Mouse (Mus musculus) midbrain, postnatal 0 days (tissue): ENCODE measurements around the gene N6amt1. TPM values are rescaled to one million over a fixed set of nuclear protein-coding genes. Genes with fewer than 3 reads are reported as not detected.

Experiments used
- ATAC-seq: fragments of 200-750 bp; cut with Nextera tagmentation; 2 replicates; pipeline ENCODE4 v1.8.0; 2017; ENCODE audit warnings: moderate number of reproducible peaks, mild to moderate bottlenecking, moderate TSS enrichment, moderate library complexity; ENCODE audit not compliant: low FRiP score
- DNase-seq: peaks from one replicate; pipeline ENCODE4 v3.0.0-alpha.2; 2015; ENCODE audit warnings: low spot score
- H3K27ac ChIP-seq: fragments of 300-500 bp; sonication (generic); 2 replicates; pipeline ENCODE4 v1.5.1; 2014; ENCODE audit warnings: low read depth, mild to moderate bottlenecking, low read length, mixed read lengths
- H3K27me3 ChIP-seq: fragments of 300-500 bp; sonication (generic); 2 replicates; pipeline ENCODE4 v1.6.1; 2014; ENCODE audit warnings: low read length, control low read depth, mixed read lengths; ENCODE audit not compliant: insufficient read depth
- H3K36me3 ChIP-seq: fragments of 300-500 bp; sonication (generic); 2 replicates; pipeline ENCODE4 v1.6.1; 2014; ENCODE audit warnings: low read length, control low read depth, mixed read lengths; ENCODE audit not compliant: insufficient read depth
- H3K4me1 ChIP-seq: fragments of 300-500 bp; sonication (generic); 2 replicates; pipeline ENCODE4 v1.6.1; 2014; ENCODE audit warnings: mild to moderate bottlenecking, control low read depth, antibody characterized with exemption, low read length, mixed read lengths; ENCODE audit not compliant: insufficient read depth
- H3K4me2 ChIP-seq: fragments of 300-500 bp; sonication (generic); 2 replicates; pipeline ENCODE4 v1.6.1; 2014; ENCODE audit warnings: low read depth, mild to moderate bottlenecking, low read length, mixed read lengths; ENCODE audit not compliant: poor library complexity, severe bottlenecking
- H3K4me3 ChIP-seq: fragments of 300-500 bp; sonication (generic); 2 replicates; pipeline ENCODE4 v1.5.1; 2014; ENCODE audit warnings: low read depth, mild to moderate bottlenecking, low read length, moderate library complexity
- H3K9ac ChIP-seq: fragments of 300-500 bp; sonication (generic); replicated peaks from 2 replicates; pipeline ENCODE4 v1.6.1; 2014; ENCODE audit warnings: mild to moderate bottlenecking, low read length, moderate library complexity, mixed read lengths; ENCODE audit not compliant: poor library complexity, severe bottlenecking
- H3K9me3 ChIP-seq: fragments of 300-500 bp; sonication (generic); 2 replicates; pipeline ENCODE4 v1.6.1; 2016; ENCODE audit warnings: low read length, control low read depth
- CTCF ChIP-seq: IDR thresholded peaks from 2 replicates; pipeline ENCODE4 v1.5.1; 2016; ENCODE audit warnings: antibody characterized with exemption, mild to moderate bottlenecking
- WGBS: fragments of 180-500 bp; shearing (Covaris S2); extraction: QIAGEN DNeasy Blood & Tissue Kit; methylation state at CpG from one replicate; pipeline ENCODE4 v1.1.7; 2014; 5-methylcytosine and 5-hydroxymethylcytosine counted together
- polyA plus RNA-seq: library from polyadenylated mRNA; unstranded; fragments of >200 nt; fragmentation: Nextera tagmentation; extraction: Ambion mirVana; gene quantifications from 2 replicates; pipeline ENCODE4 v1.2.1, GENCODE M21; 2015
- total RNA-seq: library from RNA; depleted of rRNA; stranded (reverse); fragments of >200 nt; gene quantifications from 2 replicates; pipeline ENCODE4 v1.2.3, GENCODE M21; 2014

Gene N6amt1
- total and polyA plus RNA-seq, 2 experiments from 2014 or later, result 10.9 to 34.4 TPM

- no peak for DNase-seq
- Histone ChIP-seq H3K4me2 (no peak overlapping the region), H3K9ac (no peak overlapping the region), H3K9me3 (no peaks in the 10 kb centered on the region), H3K27ac (no peak overlapping the region), H3K4me3 (no peak overlapping the region), H3K4me1 (no peaks in the 10 kb centered on the region), H3K36me3 (peaks cover 25% of the 10 kb centered on the region), H3K27me3 (no peaks in the 10 kb centered on the region)
- WGBS, result 91% methylated on average over 4 of the region's 4 CpGs
- no peak for ATAC-seq
- no peak for TF ChIP-seq CTCF
Measured at GRCm38 (mm10) chr16:87364231-87364630, 10.2 kb downstream of the N6amt1 start.

- peaks cover 25% of the 10 kb centered on the region for H3K36me3 ChIP-seq
- no peak for TF ChIP-seq CTCF
- WGBS, result 93% methylated on average over 10 of the region's 10 CpGs
Measured at GRCm38 (mm10) chr16:87366035-87366434, 12.1 kb downstream of the N6amt1 start.

GRCm38 (mm10) chr16:87366445-87366844, 12.5 kb downstream of the N6amt1 start:
- H3K9ac ChIP-seq, result no peak overlapping the region
- no peak overlapping the region for H3K27ac ChIP-seq
- H3K9me3 ChIP-seq, result no peaks in the 10 kb centered on the region
- H3K4me1 ChIP-seq, result no peaks in the 10 kb centered on the region
- ATAC-seq (no peak), DNase-seq (no peak)
- 97% methylated on average over 6 of the region's 6 CpGs for WGBS
- H3K27me3 ChIP-seq, result no peaks in the 10 kb centered on the region
- no peak for TF ChIP-seq CTCF
- H3K36me3 ChIP-seq, result peaks cover 25% of the 10 kb centered on the region
- no peak overlapping the region for H3K4me3 ChIP-seq
- H3K4me2 ChIP-seq, result no peak overlapping the region

More at GRCm38 (mm10) chr16:87366035-87366434, 12.1 kb downstream of the N6amt1 start:
- Histone ChIP-seq H3K27me3 (no peaks in the 10 kb centered on the region), H3K9ac (no peak overlapping the region), H3K4me3 (no peak overlapping the region), H3K4me1 (no peaks in the 10 kb centered on the region), H3K27ac (no peak overlapping the region), H3K9me3 (no peaks in the 10 kb centered on the region), H3K4me2 (no peak overlapping the region)
- ATAC-seq (no peak), DNase-seq (no peak)

- H3K9ac ChIP-seq, result no peak overlapping the region
- no peak overlapping the region for H3K27ac ChIP-seq
- H3K27me3 ChIP-seq, result no peaks in the 10 kb centered on the region
- TF ChIP-seq CTCF, result no peak
- H3K4me3 ChIP-seq, result no peak overlapping the region
- no peaks in the 10 kb centered on the region for H3K9me3 ChIP-seq
- WGBS, result 95% methylated on average over 2 of the region's 2 CpGs
- DNase-seq, result no peak
- no peak overlapping the region for H3K4me2 ChIP-seq
- H3K4me1 ChIP-seq, result no peaks in the 10 kb centered on the region
- peaks cover 36% of the 10 kb centered on the region for H3K36me3 ChIP-seq
- ATAC-seq, result no peak
Measured at GRCm38 (mm10) chr16:87382996-87383395, 29.0 kb downstream of the N6amt1 start.

GRCm38 (mm10) chr16:87384366-87384765, 30.4 kb downstream of the N6amt1 start:
- Histone ChIP-seq H3K27me3 (no peaks in the 10 kb centered on the region), H3K9me3 (no peaks in the 10 kb centered on the region), H3K4me2 (no peak overlapping the region), H3K36me3 (peaks cover 36% of the 10 kb centered on the region), H3K27ac (no peak overlapping the region), H3K4me3 (no peak overlapping the region), H3K4me1 (no peaks in the 10 kb centered on the region), H3K9ac (no peak overlapping the region)
- no peak for DNase-seq
- WGBS, result 86% methylated on average over 2 of the region's 2 CpGs
- TF ChIP-seq CTCF, result no peak
- ATAC-seq, result no peak

GRCm38 (mm10) chr16:87387444-87387977, 33.5 kb downstream of the N6amt1 start:
- ATAC-seq (no peak), DNase-seq (no peak)
- Histone ChIP-seq H3K4me3 (no peak overlapping the region), H3K9me3 (no peaks in the 10 kb centered on the region), H3K9ac (no peak overlapping the region), H3K4me2 (no peak overlapping the region), H3K36me3 (peaks cover 19% of the 10 kb centered on the region), H3K27me3 (no peaks in the 10 kb centered on the region), H3K27ac (no peak overlapping the region), H3K4me1 (no peaks in the 10 kb centered on the region)
- 97% methylated on average over 3 of the region's 3 CpGs for WGBS
- no peak for TF ChIP-seq CTCF
